Mouse (Mus musculus) cortical plate, adult 2 months (tissue): ENCODE results near the gene Xcl1.

Experiments used
- CTCF ChIP-seq: fragments of 200-500 bp; IDR thresholded peaks from 2 replicates; pipeline ENCODE4 v1.5.1; 2011; ENCODE audit warnings: mild to moderate bottlenecking, control low read depth, low read length; ENCODE audit not compliant: insufficient read depth; ENCODE audit errors: extremely low read depth
- POLR2A ChIP-seq: fragments of 200-500 bp; IDR thresholded peaks from 2 replicates; pipeline ENCODE4 v1.6.1; 2011; ENCODE audit warnings: mild to moderate bottlenecking, low read length, control low read depth; ENCODE audit not compliant: insufficient read depth; ENCODE audit errors: extremely low read depth

- TF ChIP-seq CTCF: no peak
- TF ChIP-seq POLR2A: no peak
These were observed 21.5 kb upstream of the Xcl1 start for GRCm38 (mm10) chr1:164956725-164957399.
